Mouse (Mus musculus) cerebellum, adult 8-10 months (tissue): ENCODE results near the gene Cep170b.

ENCODE experiments used
- DNase-seq: peaks from one replicate; pipeline ENCODE4 v3.0.0; 2022

Cep170b gene

GRCm38 (mm10) chr12:112766586-112766985 lies 46.3 kb downstream of the Cep170b start:
- no peak for DNase-seq

DNA sequence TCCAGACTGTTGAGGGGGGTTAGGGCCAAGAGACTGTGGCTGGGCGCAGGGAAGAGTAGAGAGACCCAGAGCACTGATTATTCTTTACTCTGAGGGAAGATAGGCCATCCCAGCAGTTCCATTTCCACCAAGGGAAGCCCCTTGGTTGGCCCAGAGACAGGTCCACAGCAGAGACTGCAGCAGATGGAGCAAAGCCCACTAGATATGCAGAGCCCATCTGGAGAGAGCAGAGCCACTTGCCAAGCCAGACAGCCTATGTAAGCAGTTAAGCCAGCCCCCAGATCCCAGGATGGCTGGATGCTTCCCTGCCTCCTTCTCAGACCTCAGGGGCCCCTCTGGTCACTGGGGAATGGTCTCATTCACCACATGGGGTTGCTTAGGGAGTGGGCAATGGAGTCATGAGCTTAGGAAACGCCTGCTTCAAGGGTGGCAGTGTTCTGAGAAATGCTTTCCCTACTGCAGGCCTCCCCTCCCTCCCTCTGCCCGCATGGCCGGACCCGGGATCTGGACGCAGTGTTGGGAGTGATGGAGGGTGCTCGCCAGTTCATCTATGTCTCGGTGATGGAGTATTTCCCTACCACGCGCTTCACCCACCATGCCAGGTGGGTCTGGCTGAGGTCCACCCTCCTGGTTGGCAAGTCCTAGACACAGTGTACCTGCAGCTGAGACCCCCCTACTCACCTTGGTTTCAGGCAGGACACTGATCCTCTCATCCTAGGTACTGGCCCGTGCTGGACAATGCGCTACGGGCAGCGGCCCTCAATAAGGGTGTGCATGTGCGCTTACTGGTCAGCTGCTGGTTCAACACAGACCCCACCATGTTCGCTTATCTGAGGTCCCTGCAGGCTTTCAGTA lies 47.0 kb downstream of the Cep170b start:
- no peak for DNase-seq

DNA sequence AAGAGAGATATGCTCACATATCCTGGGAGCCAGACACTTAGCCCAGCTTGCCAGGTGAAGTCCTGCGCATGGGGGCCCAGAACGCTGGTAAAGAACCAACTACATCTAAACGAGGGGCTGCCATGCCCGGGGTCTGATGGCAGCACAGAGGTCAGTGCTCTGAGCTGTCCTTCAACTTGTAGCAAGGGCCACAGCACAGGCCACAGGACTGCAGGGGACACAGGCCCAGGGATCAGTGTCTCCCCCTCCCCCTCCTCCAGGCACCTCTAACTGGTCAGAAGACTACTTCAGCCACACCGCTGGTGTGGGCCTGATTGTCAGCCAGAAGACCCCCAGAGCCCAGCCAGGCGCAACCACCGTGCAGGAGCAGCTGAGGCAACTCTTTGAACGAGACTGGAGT lies 47.9 kb downstream of the Cep170b start:
- no peak for DNase-seq

DNA sequence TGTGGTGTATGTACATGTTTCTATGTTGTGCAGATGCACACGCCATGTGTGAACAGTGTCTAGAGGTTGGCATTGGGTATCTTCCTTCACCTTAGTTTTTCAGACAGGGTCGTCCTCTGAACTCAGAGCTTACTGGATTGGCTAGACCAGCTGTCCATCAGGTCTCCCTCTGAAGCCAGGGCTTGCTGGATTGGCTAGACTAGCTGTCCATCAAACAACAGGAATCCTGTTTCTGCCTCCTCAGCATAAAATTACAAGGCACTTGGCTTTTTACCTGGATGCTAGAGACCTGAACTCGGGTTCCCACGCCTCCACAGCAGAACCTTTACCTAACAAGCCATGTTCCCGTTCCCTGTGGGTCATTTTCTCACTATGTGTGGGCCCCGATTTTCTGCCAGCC lies 48.8 kb downstream of the Cep170b start:
- DNase-seq: no peak

GRCm38 (mm10) chr12:112769751-112770150 lies 49.5 kb downstream of the Cep170b start:
- DNase-seq: no peak

DNA sequence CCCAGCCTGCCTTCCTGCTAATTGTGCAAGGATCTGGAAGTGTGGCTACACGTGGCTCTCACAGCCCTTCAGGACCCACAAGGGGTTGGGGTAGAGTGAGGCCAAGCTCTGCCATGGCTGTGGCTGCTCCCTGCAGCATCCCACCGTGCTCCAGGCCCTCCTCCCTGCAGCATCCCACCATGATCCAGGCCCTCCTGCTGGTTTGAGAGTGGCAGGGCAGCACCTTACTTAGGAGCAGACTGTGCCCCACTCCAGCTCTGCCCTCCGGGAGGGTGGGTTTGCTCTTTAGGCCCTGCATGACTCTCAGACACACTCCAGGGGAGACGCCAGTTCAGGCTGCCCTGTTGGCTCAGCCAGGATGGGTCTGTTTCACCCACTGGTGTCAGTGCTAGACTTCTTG lies 50.1 kb downstream of the Cep170b start:
- no peak for DNase-seq

DNA sequence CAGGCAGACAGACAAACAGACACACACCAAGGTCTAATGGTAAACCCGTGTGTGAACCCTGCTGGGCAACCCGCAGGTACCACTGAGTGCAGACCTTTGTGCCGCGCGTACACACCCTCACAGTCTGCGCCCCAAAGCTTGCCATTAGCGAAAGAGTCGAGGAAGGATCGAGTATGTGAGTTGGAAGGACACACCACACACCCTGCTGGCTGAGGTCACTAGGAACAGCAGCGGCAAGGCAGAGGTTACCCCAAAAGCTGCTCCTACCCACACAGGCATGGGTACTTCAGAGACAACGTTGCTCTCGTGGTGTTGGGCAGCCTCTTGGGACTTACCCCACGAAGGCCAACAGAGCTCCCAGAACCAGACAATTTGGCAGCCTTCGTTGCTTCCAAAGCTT lies 52.1 kb downstream of the Cep170b start:
- DNase-seq: no peak

- no peak for DNase-seq
Measured at GRCm38 (mm10) chr12:112773366-112773765, 53.1 kb downstream of the Cep170b start.

DNA sequence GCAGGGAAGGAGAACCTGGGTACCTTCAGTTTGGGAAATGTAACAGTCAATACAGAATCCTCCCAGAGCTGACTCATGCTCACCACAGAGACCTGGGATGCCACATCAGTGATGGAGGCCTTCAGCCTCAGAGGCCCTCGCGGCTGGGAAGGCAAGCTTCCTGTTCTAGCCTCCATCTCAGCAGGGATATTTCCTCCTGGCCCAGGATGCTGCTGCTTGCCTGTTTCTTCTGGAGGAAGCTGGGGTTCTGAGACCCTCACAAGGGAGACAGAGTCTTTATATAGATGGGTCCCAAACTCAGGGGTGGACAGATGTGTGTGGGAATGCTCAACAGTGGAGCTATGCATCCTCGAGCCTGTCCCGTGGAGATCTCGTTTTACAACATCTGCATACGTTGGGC lies 53.8 kb downstream of the Cep170b start:
- no peak for DNase-seq

GRCm38 (mm10) chr12:112774481-112774880 lies 54.2 kb downstream of the Cep170b start:
- no peak for DNase-seq

DNA sequence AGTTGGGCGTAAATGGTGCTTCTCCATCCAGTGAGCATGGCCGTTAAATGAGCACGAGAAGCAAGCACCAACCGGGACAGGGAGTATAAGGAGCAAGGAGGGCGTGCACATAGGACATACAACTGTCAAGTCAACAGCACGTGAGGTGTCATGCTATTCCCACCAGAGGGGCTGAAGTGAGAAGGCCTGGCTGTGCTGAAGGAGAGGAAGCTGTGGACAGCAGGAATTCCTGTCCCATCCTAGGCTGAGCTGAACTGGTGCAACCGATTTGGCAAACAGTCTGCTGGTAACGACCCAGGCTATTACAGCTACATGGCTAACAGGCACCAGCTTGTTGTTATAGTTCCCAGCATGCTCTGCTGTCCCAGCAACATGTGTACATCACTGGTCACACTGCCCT lies 70.8 kb downstream of the Cep170b start:
- no peak for DNase-seq

DNA sequence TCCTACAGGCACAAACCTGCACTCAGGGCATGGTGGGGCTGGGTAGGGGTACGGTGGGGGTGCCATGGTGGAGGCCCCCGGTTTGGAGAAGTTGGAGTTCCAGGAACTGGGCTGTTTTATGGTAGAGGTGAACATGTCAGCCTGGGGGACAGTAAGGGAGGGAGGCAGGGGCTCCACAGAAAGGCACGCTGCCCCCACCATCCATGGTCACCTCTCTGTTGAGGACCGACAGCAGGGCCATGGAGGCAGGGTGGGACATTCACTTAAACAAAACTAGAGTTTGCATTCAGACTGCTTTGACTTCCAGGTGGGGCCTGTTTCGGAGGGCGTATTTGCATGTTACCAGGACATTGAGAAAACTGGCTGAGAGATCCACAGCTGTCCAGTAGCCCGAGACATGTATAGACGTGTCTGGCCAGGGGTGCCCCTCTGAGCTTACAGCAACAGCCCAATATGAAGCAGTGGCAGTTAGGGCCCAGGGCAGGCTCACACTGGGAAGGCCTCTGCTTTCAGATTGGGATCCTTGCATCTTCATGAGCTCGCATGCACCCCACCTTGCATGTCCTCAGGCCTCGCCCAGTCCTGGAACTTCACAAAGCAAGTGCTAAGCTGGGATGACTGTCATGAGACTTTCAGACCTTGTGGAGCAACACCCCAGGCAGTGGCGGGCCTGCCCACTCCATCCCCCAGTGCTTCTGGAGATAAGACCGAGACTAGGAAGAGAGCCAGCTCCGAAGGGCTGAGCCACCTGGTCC lies 73.5 kb downstream of the Cep170b start:
- DNase-seq: no peak

DNA sequence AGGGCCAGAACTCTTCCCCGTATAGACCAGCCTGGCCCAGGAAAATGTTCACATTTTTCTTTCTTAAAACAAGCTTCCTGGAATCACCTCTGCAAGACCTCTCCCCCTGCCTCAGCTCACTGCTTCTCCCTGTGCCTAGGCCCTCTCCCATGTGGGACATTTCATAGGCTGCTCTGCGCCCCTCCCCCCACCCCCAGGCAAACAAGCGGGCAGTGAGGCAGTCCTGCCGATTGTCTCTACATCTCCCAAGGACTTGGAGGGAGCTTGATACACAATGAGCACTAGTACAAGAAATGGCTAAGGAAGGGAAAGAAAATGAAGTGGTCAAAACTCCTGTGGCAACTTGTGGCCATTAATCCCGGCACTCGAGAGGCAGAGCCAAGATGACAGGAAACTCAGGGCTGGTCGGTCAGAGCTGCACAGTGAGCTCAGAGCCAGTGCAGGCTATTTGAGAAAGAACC lies 74.1 kb downstream of the Cep170b start:
- DNase-seq: no peak

DNA sequence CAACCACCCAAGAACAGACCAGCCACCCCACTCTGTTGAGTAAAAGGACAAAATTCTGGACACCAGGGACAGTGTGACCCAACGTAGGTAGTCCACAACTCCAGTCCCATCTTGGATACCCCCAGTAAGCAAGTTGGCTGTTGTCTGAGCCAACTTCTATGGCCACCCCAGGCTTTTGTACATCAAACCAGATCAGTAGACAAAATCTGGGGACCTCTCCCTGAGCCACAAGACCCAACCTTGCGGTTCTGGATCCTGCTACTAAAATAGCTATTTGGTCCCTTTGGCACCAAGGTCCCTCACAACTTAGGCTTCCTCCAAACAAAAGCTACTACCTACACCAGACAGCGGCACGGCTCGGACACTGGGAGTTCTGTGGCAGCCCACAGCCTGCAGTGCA lies 74.7 kb downstream of the Cep170b start:
- no peak for DNase-seq

- DNase-seq: no peak
Measured at GRCm38 (mm10) chr12:112795466-112796104, 75.3 kb downstream of the Cep170b start.
